8 mouse cellular contexts compared by ENCODE assay signal in genomic region chr10:122447861-122448716, GRCm38 (mm10). TPM values are rescaled to one million over a fixed set of nuclear protein-coding genes. Genes with fewer than 3 reads are reported as not detected.
DNase-seq lines count a peak whose midpoint lies in the region; ATAC-seq lines count a peak whose summit lies in the region.

Gene Avpr1a (plus strand): TSS chr10:122448499.

- peak within 1 kb of the TSS; percentile 54 for H3K9ac ChIP-seq in forebrain, embryonic 16.5 days (replicated peaks; ENCODE audit: low read depth, low read length)
- H3K9ac ChIP-seq in intestine, embryonic 16.5 days (ENCODE audit: low read depth, low read length), result peak within 1 kb of the TSS; percentile 60
- H3K9ac ChIP-seq in midbrain, embryonic 15.5 days, result peak within 1 kb of the TSS; percentile 26

- DNase-seq in adrenal gland, postnatal 14 days, result peak; percentile 11
- no peak for DNase-seq in adrenal gland, adult 8-10 months
- DNase-seq in ES-CJ7 (ENCODE audit: low read depth, low spot score), result peak; percentile 33
- DNase-seq in layer of hippocampus, postnatal 25 days (ENCODE audit: extremely low spot score in 1 of 2, low spot score in 1 of 2), result no peak
- no peak for DNase-seq in cerebellum, adult 8-10 months

- H3K4me3 ChIP-seq in forebrain, embryonic 16.5 days (replicated peaks; ENCODE audit: low read length), result peak within 1 kb of the TSS; percentile 52
- peak within 1 kb of the TSS; percentile 59 for H3K4me3 ChIP-seq in intestine, embryonic 16.5 days (ENCODE audit: low read length)
- peak within 1 kb of the TSS; percentile 46 for H3K4me3 ChIP-seq in midbrain, embryonic 15.5 days

- peak within 1 kb of the TSS; percentile 93 for H3K4me2 ChIP-seq in forebrain, embryonic 16.5 days (ENCODE audit: low read length)
- H3K4me2 ChIP-seq in intestine, embryonic 16.5 days (ENCODE audit: low read depth, low read length), result peak within 1 kb of the TSS; percentile 94
- H3K4me2 ChIP-seq in midbrain, embryonic 15.5 days, result peak within 1 kb of the TSS; percentile 83

- peak; percentile 57 for ATAC-seq in forebrain, embryonic 16.5 days
- ATAC-seq in intestine, embryonic 16.5 days, result peak; percentile 58
- ATAC-seq in midbrain, embryonic 15.5 days (replicated peaks), result peak; percentile 27; the same call in 1 of the 2 replicates

- H3K27me3 ChIP-seq in forebrain, embryonic 16.5 days (replicated peaks; ENCODE audit: control insufficient read depth, insufficient read depth, low read length), result peaks cover 23% of the 10 kb centered on the region
- peaks cover 23% of the 10 kb centered on the region for H3K27me3 ChIP-seq in intestine, embryonic 16.5 days (replicated peaks; ENCODE audit: control insufficient read depth, insufficient read depth, low read length)
- H3K27me3 ChIP-seq in midbrain, embryonic 15.5 days (replicated peaks), result peaks cover 30% of the 10 kb centered on the region; the same call in 1 of the 2 replicates

- H3K4me1 ChIP-seq in forebrain, embryonic 16.5 days (replicated peaks; ENCODE audit: control insufficient read depth, insufficient read depth, low read length), result peaks cover 16% of the 10 kb centered on the region
- H3K4me1 ChIP-seq in intestine, embryonic 16.5 days (ENCODE audit: control insufficient read depth, insufficient read depth, low read length), result peaks cover 9% of the 10 kb centered on the region; the same call in 1 of the 2 replicates
- peaks cover 17% of the 10 kb centered on the region for H3K4me1 ChIP-seq in midbrain, embryonic 15.5 days

- H3K27ac ChIP-seq in forebrain, embryonic 16.5 days (ENCODE audit: low read length), result no peak within 1 kb of the TSS
- no peak within 1 kb of the TSS for H3K27ac ChIP-seq in intestine, embryonic 16.5 days (ENCODE audit: low read length)
- no peak within 1 kb of the TSS for H3K27ac ChIP-seq in midbrain, embryonic 15.5 days

- WGBS in forebrain, embryonic 16.5 days, result 5% methylated on average over 34 of the region's 34 CpGs
- 7% methylated on average over 34 of the region's 34 CpGs for WGBS in intestine, embryonic 16.5 days
- WGBS in midbrain, embryonic 15.5 days, result 3% methylated on average over 34 of the region's 34 CpGs

- no peaks in the 10 kb centered on the region for H3K9me3 ChIP-seq in forebrain, embryonic 16.5 days (ENCODE audit: control insufficient read depth, low read length)
- no peaks in the 10 kb centered on the region for H3K9me3 ChIP-seq in intestine, embryonic 16.5 days (ENCODE audit: control insufficient read depth, low read length)
- H3K9me3 ChIP-seq in midbrain, embryonic 15.5 days, result no peaks in the 10 kb centered on the region

- no peaks in the 10 kb centered on the region for H3K36me3 ChIP-seq in forebrain, embryonic 16.5 days (ENCODE audit: control insufficient read depth, insufficient read depth)
- no peaks in the 10 kb centered on the region for H3K36me3 ChIP-seq in intestine, embryonic 16.5 days (ENCODE audit: control insufficient read depth, insufficient read depth, low read length)
- no peaks in the 10 kb centered on the region for H3K36me3 ChIP-seq in midbrain, embryonic 15.5 days (replicated peaks)

RNA-seq across cellular contexts. Expression of gene Avpr1a, which starts in this region (rescaled TPM):
- total RNA-seq in adrenal gland, postnatal 14 days (2021), result 6.0 and 6.7 TPM in 2 replicates
- total RNA-seq in adrenal gland, adult 8-10 months (2022), result 1 to 10 TPM; 1.1 to 2.4 (median 1.5) TPM
- 1.3 and 2.2 TPM in 2 replicates for polyA plus RNA-seq in forebrain, embryonic 16.5 days (2015; fragmentation: Nextera tagmentation; extraction: Ambion mirVana)
- 3.0 and 3.1 TPM in 2 replicates for polyA plus RNA-seq in intestine, embryonic 16.5 days (2015; fragmentation: Nextera tagmentation; extraction: Ambion mirVana)
- 2.2 and 2.8 TPM in 2 replicates for polyA plus RNA-seq in midbrain, embryonic 15.5 days (2015; fragmentation: Nextera tagmentation; extraction: Ambion mirVana)
- total RNA-seq in layer of hippocampus, postnatal 25 days (2021), result under 1 TPM; 0.49 to 0.62 TPM

Comparison
In these comparisons a context has a peak if more than half of its experiments do, and no peak if none do; other contexts are left out.
1. DNase-seq: peak in adrenal gland, postnatal 14 days (single experiment) and ES-CJ7 (single experiment); none in adrenal gland, adult 8-10 months (single experiment), layer of hippocampus, postnatal 25 days (0 of 2) and cerebellum, adult 8-10 months (single experiment).
2. Peak in every context shown above with its lines, with median percentiles within 50 percentile points of each other: ATAC-seq, H3K4me2 ChIP-seq, H3K4me3 ChIP-seq and H3K9ac ChIP-seq.